In genomic region chr15:49065875-49066274, GRCm38 (mm10) we compare ENCODE assay signal across 8 mouse cellular contexts.
DNase-seq lines count a peak whose midpoint lies in the region; ATAC-seq lines count a peak whose summit lies in the region.
"Had no signal": no experiment of that assay in that cellular context is flagged by ENCODE, and none has a peak within 500 bp of the region (broad histone marks: within the 10 kb centered on the region; RNA-seq: fewer than 3 reads in every experiment).

No protein-coding gene starts in this region.

- intact Hi-C loops in left cerebral cortex, postnatal 36 days (cut with DNase I), result no loop called here

- no peak for ATAC-seq in megakaryocyte-erythroid progenitor cell, adult 5-6 weeks (replicated peaks; ENCODE audit: low FRiP score, low TSS enrichment, poor library complexity, severe bottlenecking)

- peak; percentile 9 for DNase-seq in NIH3T3 (ENCODE audit: low read depth)
- peak; percentile 93 for DNase-seq in adrenal gland, postnatal 14 days
- DNase-seq in gastrocnemius, adult 8-10 months (ENCODE audit: low spot score in 2 of 2), result peak; percentile 24 to 37
- peak; percentile 81 for DNase-seq in kidney, adult 9 months
- peak; percentile 19 to 53 for DNase-seq in left cerebral cortex, postnatal 36 days (ENCODE audit: low spot score in 2 of 2)
- peak; percentile 12 for DNase-seq in right cerebral cortex, postnatal 25 days
- DNase-seq: liver, embryonic 13.5 days had no signal

Comparison
In these comparisons a context has a peak if more than half of its experiments do, and no peak if none do; other contexts are left out.
1. DNase-seq: peak in every context shown above with its lines; median percentile 93 in adrenal gland, postnatal 14 days; 81 in kidney, adult 9 months; 36 in left cerebral cortex, postnatal 36 days; 30 in gastrocnemius, adult 8-10 months; 12 in right cerebral cortex, postnatal 25 days; 9 in NIH3T3.